Mouse (Mus musculus): ENCODE measurements around the gene Gcsam. TPM values are rescaled to one million over a fixed set of nuclear protein-coding genes. Genes with fewer than 3 reads are reported as not detected.

Gene Gcsam
- not detected for total RNA-seq (2022)

DNA sequence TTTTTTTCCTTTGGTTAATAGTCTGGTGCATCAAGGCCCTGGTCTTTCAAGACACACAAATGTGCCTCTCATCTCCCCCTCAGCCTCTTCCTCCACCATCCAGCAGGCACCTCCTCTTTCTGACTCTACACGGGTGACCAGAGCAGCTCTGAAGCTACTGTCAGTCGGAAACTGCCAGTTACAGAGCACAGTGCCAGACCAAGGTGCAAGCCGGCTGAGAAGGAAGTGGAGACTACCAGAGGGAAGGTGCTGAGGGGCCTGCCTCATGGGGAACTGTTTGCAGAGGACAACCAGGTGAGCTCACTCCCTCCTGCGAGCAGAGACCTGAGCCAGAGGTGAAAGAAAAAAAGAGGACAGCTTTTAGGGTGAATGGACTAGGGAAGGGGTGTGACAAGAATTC, at the start of gene Gcsam:
TSS of gene Gcsam (plus strand) at position 114 of the 400 bp plus-strand sequence.
- no peak for DNase-seq (ENCODE audit: low spot score in 2 of 2)

DNA sequence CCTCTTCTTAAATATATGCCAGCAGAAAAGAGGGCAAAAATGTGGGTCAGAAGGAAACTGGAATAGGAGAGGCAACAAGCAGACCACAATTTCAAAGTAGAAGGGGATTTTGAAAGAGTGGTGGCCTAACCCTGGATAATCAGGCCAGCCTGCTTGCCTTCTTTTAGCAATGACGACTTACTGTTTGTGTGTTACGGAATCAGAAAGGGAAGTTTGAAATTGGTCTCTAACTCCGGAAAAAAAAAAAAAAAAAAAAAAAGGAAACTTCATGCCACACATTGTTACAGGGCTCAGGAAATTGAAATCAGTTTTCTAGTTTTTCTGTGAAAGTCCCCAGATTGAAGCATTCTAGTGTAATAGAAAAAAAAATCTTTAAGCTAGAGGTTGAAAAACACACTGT, 48.4 kb upstream of the Gcsam start:
- DNase-seq (ENCODE audit: low spot score in 2 of 2) = no peak

DNA sequence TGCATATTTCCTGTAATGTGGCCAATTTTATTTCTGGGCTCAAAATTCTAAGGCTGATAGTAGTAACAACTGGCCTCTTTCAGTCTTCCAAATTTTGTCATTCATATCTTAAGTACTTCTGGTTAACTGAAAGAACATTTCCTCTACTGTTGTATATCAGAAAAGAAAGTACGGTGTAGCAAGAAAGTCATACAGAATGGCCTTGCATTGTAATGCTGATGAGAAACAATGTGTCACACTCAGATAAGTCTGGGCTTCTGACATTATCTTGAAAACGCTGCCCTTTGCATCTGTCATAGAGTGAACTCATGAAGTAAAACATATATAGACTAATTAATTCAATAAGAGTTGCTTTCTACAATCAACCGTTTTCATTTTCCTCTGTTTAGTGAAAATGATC, 37.9 kb upstream of the Gcsam start:
- no peak for DNase-seq (ENCODE audit: low spot score in 2 of 2)

DNA sequence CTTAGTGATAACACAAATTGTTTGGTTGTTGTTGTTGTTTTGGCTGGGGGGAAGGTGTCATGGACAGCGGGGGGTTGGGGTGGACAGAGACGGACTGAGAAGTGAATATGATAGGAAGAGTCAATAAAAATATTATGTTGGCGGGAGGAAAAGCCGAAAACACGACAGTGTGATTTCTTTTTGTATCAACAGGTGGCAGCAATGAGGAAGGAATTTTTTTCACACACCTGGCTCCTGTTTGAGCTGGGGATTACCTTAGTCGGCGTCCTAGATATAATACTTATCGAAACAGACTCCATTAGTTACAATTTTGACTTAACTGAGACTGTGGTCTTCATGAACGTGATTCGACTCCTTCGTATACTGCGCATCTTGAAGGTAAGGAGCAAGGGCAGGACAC, 30.3 kb upstream of the Gcsam start:
- DNase-seq (ENCODE audit: low spot score in 2 of 2) = no peak

DNA sequence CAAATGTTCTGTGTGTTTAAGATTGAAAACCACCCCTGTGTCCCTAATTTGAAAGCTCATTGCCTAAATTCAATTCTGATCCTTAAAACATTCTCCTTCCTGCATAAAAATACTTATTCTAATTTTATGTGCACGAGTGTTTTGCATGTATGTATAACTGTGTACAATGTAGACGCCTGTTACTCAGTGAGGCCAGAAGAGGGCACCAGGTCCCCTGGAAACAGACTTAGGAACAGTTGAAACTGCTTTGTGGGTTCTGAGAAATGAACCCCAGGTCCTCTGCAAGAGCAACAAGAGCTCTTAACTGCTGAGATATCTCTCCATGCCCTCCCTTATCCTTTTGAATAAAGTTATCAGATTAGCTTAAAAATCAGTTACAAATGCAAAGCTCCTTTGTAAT, 27.7 kb upstream of the Gcsam start:
- DNase-seq (ENCODE audit: low spot score in 2 of 2) = no peak

DNA sequence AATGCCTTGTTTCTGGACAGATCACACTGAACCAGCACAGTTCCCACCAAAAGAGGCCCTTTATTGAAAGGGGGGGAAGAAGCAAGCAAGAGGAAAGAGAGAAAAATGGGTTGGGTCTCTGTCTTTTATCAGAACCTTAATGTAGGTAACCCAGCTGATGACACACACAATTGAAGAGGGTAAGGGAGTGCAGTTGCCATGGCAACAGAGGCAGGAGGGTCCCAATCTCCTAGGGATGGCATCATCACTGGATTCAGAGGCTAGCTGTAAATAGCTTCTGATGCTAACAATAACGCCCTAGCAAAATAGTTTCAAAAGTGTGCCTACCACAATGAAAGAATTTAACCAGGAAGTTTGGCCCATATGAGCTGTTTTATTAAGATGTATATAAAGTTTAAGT, 16.5 kb upstream of the Gcsam start:
- DNase-seq (ENCODE audit: low spot score in 2 of 2) = no peak

DNA sequence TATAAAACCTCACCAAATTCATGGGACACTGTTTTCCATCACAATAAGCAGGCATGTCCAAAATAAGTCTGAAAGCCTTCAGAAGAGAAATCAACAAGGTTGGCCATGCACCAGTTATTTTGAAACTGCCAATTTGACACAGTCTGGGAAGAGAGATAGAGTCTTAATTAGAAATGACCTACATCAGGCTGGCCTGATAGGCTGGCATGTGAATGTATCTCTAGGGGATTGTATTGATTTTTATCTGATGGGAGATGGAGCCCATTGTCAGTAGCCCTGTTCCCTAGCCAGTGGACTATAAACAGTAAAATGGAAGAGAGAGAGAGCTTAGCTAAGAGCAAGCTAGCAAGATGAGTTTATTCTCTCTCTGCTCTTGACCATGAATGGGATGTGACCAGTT, 14.7 kb upstream of the Gcsam start:
- no peak for DNase-seq (ENCODE audit: low spot score in 2 of 2)

DNA sequence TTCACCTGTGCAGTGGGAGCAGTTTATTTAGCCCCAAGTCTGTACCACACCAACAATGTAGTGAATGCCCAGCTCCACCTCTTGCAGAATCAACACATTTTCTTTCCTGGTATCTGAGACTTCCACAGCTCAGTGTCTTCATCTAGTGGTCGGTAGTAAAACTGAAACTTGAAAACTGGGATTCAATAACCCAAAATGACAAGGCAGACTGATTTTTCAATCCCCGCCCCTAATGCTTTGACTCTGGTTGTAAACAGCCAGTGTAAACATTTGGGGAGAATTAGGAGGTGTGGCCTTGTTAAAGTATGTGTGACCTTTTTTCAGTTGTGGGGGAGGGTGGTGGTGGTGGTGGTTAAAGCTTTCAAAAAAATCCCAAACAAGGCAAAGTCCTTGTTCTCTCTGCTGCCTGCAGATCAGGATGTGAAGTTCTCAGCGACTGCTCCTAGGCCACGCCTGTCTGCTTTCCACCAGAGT, 1.7 kb upstream of the Gcsam start:
- DNase-seq (ENCODE audit: low spot score in 2 of 2) = no peak

DNA sequence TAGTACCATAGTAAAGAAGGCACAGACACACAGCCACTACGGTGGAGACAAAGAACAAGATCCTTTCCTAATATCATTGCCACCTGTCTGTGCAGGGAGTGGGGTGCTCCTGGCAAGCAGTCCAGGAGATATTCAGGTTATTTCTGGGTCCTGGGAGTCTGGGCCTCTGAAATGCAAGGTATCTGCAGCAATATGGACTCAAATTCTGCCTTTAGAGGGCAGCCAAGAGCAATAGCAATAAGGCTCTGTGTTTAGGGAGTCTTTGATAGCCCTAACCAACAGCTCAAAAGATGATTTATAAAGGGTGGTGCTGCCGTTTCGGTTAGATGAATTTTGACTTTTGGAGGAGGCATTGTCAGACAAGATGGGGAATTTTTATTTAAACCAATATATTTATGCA, 880 bp upstream of the Gcsam start:
- no peak for DNase-seq (ENCODE audit: low spot score in 2 of 2)

DNA sequence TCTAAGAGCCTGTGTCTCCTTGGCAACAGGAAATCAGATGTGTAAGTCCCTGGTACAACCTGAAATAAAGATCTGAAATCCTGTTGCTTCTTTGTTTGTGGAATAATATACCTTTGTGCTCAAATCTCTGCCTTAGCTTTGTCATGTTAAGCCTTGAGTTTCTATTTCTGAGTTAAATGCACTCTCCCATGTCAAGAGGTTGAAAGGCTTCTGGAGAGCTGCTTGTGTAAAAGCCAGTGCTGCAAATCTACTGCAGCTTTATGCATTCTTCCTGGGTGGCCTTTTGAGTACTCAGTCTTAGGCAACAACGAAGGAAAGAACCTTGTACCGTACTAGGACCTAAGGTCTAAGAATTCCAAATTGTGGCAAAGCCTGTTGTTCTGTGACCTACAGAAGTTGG, 3.1 kb downstream of the Gcsam start:
- DNase-seq (ENCODE audit: low spot score in 2 of 2) = no peak

DNA sequence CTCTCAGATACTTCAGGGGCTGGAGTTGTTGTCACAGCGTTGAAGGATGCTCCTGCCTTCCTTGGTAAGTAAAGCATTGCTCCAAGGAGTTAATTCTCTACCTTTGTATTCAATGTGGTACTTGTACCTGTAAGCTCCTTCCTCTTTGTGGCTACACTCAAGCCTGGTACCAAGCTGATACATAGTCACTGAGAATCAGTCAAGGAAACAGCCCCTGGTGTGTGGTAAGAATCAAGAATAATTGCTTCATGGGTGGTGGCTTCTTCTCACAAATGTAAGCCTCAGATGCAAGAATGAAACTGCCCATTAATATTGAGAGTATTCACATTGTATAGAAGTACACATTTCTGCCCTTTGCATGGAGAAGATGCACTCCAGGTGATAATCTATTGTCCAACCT, 5.8 kb downstream of the Gcsam start:
- no peak for DNase-seq (ENCODE audit: low spot score in 2 of 2)

DNA sequence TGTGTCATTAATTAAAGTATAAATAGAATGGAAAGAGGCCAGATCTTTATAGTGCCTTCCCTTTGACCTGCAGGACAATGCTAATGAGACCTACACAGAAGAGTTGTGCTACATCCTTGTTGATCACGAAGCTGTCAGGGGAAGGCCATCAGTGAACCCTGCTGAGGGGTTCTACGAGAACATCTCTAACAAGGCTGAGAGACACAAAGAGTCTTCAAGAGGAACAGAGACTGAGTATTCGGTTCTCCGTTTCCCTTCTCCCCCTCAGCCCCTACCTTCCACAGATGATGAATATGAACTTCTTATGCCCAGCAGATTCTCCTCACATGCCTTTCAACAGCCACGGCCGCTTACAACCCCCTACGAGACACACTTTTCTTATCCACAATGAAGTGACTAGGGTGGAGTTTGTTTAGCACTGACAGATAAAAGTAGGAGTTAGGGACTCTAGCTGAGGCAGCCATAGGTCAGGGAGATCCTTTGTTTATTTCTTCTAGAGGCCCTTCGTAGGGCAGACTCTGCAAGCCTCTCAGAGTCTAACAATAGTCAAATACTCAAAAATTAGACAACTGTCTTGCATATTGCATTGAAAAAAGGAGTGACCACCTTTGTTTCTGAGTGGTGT, 9.7 kb downstream of the Gcsam start:
- DNase-seq (ENCODE audit: low spot score in 2 of 2) = no peak

DNA sequence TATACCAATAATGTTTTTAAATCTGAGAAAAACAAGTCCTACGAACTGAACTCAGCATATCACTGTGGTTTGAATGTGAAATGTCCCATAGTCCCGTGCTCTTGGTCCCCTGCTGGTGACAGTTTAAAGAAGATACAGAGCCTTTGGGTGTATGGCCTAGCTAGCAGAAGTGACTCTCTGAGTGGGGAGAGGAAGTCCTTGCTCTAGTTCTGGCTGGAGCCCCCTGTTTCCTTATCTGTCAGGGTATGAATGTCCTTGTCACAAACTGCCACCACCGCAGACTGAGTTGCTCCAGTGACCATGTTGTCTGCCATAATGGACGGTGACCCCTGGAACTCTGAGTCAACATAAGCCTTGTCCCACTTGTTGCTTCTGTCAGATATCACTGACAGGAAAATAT, 13.1 kb downstream of the Gcsam start:
- DNase-seq (ENCODE audit: low spot score in 2 of 2) = no peak

DNA sequence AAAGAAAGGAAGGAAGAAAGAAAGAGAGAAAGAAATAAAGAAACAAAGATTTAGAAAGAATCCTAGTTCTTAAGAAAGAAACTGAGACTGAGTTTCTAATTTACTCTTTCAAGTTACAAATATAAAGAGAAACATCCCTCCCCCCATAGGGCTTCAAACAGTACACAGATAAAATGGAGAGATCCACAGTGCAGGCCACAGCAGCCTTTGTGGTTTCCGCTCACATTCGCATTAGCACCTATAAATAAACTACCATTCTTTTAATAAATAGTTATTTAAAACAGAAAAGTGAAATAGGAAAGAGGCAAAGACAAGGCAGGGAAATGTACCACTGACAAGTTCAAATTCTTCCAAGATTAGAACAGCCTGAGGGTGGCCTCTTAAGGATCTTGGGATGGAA, 14.6 kb downstream of the Gcsam start:
- DNase-seq (ENCODE audit: low spot score in 2 of 2) = no peak

DNA sequence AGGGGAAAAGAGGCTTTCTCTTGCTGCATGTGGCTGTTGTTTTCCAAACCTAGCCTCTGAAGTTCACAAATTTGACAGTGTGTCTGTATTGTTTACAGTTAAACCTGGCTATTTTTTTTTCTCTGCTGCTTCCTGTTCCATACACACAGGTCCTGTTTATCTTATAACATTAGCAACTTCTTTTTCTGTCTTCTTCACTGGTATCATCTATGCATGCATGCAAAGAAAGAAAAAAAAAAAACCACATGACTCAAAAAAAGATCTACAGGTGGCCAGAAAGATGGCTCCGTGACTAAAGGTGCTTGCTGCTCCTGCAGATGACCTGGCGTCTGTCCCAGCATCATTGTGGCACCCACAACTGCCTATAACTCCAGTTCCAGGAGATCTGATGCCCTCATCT, 15.2 kb downstream of the Gcsam start:
- no peak for DNase-seq (ENCODE audit: low spot score in 2 of 2)

DNA sequence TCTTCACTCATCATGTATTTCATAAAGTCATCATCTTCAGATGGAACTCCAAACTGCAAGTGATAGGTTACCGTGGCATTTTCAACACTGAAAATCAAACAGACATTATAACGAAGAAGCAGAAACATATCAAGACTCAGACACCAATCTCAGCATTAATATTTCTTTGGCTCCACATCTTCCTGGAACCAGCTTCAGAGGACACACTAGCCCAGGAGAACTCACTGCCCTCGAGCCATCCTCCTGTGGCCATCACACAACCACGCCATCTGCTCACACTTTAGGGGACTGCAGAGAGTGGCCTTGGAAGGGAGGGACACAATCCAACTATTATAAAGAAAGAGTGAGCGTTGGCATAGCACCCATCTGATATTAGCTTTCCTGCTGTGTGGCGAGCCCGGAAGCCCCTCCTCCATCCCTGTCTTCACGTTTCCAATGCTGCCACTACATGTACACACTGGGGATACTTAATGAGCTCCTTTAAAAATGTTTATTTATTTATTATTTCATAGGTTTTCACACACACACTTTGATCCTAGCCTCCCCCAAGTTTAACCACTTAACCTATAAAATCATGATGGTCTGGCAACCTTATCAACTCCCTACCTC, 19.4 kb downstream of the Gcsam start:
- DNase-seq (ENCODE audit: low spot score in 2 of 2) = no peak

DNA sequence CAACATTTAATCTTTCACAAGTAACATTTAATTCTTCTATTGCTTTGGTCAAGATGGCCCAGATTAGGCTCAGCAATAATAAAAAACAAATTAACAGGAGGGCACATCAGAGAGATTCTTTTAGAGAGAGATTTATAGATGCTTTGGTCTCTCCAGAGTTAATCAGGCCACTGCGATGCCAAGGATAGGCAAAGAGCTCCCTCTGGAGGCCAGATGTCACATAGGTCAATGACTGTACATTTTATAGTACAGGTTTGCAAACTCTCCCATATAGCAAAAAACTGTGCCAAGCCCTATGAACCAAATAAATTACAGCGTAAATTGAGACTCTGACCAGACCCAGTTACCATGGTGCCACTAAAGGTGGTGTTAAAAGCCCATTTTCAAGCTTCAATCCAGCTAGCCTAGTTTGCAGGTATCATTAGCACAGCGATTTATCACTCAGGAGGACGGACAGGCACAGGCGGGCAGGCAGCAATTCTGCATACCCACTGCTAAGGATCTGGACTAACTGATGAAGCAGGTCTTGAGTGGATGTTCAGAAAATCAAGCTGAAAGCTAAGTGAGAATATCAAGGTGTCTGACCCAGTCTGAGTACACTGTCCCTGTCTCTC, 20.3 kb downstream of the Gcsam start:
- DNase-seq (ENCODE audit: low spot score in 2 of 2) = peak; percentile 40 to 64

DNA sequence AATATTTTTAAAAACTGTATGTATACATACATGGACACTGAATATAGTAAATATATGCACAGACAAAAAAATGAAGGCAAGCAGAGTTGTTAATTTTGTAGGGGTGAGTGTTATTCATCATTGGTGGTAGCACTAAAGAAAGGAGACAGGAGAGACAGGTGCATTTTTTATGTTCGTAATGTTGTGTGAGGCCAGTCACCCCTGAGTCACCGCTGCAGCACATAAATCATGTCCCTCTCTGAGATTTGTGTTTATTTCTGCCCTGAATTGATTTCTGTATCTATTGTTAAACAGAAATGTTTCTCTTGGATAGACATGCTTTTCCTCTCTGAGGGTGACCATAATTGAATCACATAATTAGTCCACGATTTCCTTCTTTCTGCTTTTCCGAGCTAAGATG, 22.2 kb downstream of the Gcsam start:
- no peak for DNase-seq (ENCODE audit: low spot score in 2 of 2)

DNA sequence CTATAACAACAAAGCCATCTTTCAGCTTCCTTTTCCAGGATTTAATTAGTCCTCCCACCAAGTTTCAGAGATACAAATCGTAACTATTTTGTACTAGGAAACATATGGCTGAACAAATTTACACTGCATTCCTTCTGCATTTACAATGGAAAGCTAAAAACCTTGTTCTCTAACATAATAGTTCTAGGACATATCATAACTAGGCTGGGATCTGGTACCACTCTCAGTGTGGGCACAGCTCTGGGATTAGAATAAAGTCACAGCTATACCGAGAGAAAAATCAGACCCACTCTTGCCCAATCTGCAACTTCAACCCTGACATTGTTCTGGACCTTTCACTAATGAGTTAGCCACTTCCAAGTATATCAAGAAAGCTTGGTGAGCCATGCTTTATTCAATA, 25.6 kb downstream of the Gcsam start:
- DNase-seq (ENCODE audit: low spot score in 2 of 2) = no peak

DNA sequence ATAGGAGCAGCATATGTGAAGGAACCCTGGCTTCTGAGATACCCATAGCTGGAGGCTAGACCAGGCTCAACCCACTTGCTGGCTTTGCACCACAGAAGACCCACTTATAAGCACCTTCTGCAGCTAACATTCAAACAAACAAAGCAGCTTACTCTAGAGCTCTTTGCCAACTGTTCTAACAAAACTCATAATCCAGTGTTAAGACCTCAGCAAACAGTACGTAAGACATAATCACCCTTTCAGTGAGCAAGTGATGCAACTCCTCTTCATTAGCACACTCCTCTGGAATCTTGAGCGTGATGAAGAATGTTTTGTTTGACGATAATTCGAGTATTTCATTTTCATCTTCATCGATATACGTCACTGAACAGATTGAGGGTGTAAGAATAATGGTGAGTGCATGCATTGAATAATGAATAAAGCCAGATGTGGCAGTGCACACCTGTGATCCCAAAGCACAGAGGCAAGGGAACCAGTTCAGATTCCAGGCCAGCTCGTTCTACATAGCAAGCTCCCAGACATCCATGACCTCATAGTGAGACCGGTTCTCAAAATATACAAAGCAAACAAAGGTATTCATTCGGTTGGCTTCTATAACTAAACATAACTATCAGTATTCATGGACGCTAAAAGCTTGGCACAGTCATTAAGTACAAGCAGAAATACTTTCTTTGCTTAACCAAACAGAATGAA, 30.0 kb downstream of the Gcsam start:
- no peak for DNase-seq (ENCODE audit: low spot score in 2 of 2)

DNA sequence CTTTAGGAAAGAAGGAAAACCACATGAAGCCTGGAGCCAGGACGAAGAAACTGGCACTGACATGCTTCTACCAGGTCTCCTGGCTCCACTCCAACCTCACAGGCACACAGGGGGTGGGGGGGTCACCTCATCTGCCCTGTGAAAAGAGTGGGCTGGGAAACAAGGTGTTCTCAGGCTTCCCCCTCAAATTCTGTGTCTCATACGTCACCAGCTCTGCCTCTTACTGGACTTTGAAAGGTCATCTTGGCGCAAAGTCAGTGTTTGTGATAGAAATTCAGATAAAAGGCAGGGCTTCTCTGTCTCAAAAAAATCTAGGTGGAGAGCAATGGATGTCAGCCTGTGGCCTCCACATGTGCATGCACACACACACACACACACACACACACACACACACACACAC, 31.1 kb downstream of the Gcsam start:
- DNase-seq (ENCODE audit: low spot score in 2 of 2) = no peak

DNA sequence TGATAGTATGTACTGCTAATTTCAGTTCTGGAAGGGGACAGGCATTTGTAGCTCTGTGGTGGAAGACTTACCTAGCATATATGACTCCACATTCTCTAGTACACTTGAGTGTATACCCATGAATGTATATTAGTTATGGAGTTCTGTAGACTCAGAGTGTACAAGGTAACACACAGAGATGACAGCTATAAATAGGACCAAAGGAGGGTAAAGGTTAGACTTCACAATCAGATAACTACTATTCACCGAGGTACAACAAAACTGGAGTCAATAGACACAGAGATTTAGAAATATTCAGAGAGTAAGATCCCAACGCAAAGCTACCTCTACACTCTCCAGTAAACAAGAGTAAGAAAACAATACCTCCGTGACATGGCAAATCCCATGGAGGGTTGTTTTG, 33.8 kb downstream of the Gcsam start:
- no peak for DNase-seq (ENCODE audit: low spot score in 2 of 2)

DNA sequence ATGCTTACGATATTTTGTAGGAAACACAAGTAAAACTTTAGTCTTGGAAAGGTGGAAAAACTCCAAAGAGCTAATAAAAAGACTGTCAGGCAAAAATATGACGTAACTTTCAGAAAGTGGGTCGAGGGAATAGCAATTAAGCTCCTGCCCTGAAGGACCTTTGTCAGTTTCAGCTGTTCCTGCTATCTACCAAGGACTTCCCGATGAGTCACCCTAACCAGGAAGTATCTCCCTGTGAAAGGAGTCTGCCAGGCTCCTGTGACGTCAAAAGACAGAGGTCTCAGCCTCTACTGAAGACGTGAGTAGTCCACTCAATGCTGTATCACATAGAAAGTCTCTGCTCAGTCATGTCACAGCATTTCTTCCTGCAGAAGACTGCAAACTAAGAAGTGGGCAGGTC, 34.2 kb downstream of the Gcsam start:
- DNase-seq (ENCODE audit: low spot score in 2 of 2) = no peak

Measured in layer of hippocampus, adult 8-10 months (tissue).